ENCODE assay signal across 24 mouse cellular contexts in the genomic region with DNA sequence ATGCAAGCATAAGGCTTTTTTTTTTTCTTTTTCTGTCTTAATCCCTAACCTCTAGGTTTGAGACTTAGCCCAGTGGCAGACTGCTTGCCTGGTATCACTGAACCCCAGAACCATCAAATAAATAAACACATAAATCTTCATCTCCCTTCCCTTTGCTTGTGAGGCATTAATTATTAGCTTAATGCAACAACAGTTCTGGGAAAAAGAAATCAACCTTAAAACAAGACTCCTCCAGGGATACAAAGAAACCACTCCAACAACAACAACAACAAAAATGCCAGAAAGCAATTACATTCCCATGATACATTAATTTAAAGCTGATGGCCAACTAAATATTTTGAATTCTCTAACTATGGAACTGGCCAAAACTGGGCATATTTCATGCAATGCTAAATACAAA. TPM values are rescaled to one million over a fixed set of nuclear protein-coding genes. Genes with fewer than 3 reads are reported as not detected.
DNase-seq lines count a peak whose midpoint lies in the region; ATAC-seq and TF ChIP-seq lines count a peak whose summit lies in the region.
"Had no signal": no experiment of that assay in that cellular context is flagged by ENCODE, and none has a peak within 500 bp of the region (broad histone marks: within the 10 kb centered on the region; RNA-seq: fewer than 3 reads in every experiment).

No protein-coding gene starts in this region.

- no peak overlapping the region for H3K4me2 ChIP-seq in kidney, postnatal 0 days (ENCODE audit: low read length)
- H3K4me2 ChIP-seq in kidney, embryonic 14.5 days (replicated peaks; ENCODE audit: low read depth, low read length): no peak overlapping the region
- no peak overlapping the region for H3K4me2 ChIP-seq in hindbrain, embryonic 16.5 days (ENCODE audit: low read length)
- H3K4me2 ChIP-seq: embryonic facial prominence, embryonic 12.5 days; forebrain, embryonic 12.5 days had no signal

- H3K4me3 ChIP-seq in kidney, adult 2 months (ENCODE audit: insufficient read depth, low read depth, low read length): no peak overlapping the region
- no peak overlapping the region for H3K4me3 ChIP-seq in kidney, postnatal 0 days (replicated peaks; ENCODE audit: low read depth, low read length)
- no peak overlapping the region for H3K4me3 ChIP-seq in kidney, embryonic 14.5 days (ENCODE audit: low read length)
- no peak overlapping the region for H3K4me3 ChIP-seq in embryonic fibroblast, embryonic 13.5 days (ENCODE audit: insufficient read depth, low read length)
- no peak overlapping the region for H3K4me3 ChIP-seq in hindbrain, embryonic 16.5 days (ENCODE audit: low read length)
- H3K4me3 ChIP-seq: embryonic facial prominence, embryonic 10.5 days; embryonic facial prominence, embryonic 12.5 days; erythroblast, embryonic 14.5 days; forebrain, embryonic 10.5 days; forebrain, embryonic 12.5 days had no signal

- H3K9me3 ChIP-seq in kidney, postnatal 0 days (replicated peaks; ENCODE audit: low read length): no peaks in the 10 kb centered on the region
- H3K9me3 ChIP-seq in kidney, embryonic 14.5 days (ENCODE audit: control insufficient read depth, low read length): no peaks in the 10 kb centered on the region
- no peaks in the 10 kb centered on the region for H3K9me3 ChIP-seq in hindbrain, embryonic 16.5 days (ENCODE audit: control insufficient read depth, low read length)
- H3K9me3 ChIP-seq: forebrain, embryonic 12.5 days had no signal

- peak overlapping the region; percentile 90 for H3K27ac ChIP-seq in kidney, adult 2 months (ENCODE audit: insufficient read depth, low read depth, low read length)
- H3K27ac ChIP-seq in kidney, postnatal 0 days: peak overlapping the region; percentile 19; the same call in 1 of the 2 replicates
- no peak overlapping the region for H3K27ac ChIP-seq in kidney, embryonic 14.5 days (ENCODE audit: low read depth, low read length)
- H3K27ac ChIP-seq in embryonic fibroblast, embryonic 13.5 days (ENCODE audit: insufficient read depth, low read length): 0 out of 2 replicates have a peak overlapping the region, but pooled peaks have one; percentile 17
- H3K27ac ChIP-seq in hindbrain, embryonic 16.5 days (ENCODE audit: low read depth, low read length): no peak overlapping the region
- H3K27ac ChIP-seq: embryonic facial prominence, embryonic 10.5 days; embryonic facial prominence, embryonic 12.5 days; forebrain, embryonic 10.5 days; forebrain, embryonic 12.5 days had no signal

- H3K9ac ChIP-seq in kidney, postnatal 0 days (ENCODE audit: low read depth, low read length): no peak overlapping the region
- H3K9ac ChIP-seq in kidney, embryonic 14.5 days (ENCODE audit: low read depth, low read length): no peak overlapping the region
- H3K9ac ChIP-seq in hindbrain, embryonic 16.5 days (ENCODE audit: low read depth, low read length): no peak overlapping the region
- H3K9ac ChIP-seq: embryonic facial prominence, embryonic 12.5 days; forebrain, embryonic 12.5 days had no signal

- peak; percentile 68 for DNase-seq in kidney, adult 2 months
- DNase-seq in kidney, adult 11 months: no peak
- peak; percentile 71 for DNase-seq in kidney, postnatal 0 days (ENCODE audit: low spot score)
- DNase-seq: adrenal gland, adult 8-10 months; adrenal gland, postnatal 14 days; adrenal gland, postnatal 36 days; B cell, adult 2 months; cerebellum, adult 11-12 months; cerebellum, adult 2 months; cerebellum, adult 9-10 months; cerebellum, postnatal 10 days; cerebellum, postnatal 25 days had no signal

- H3K4me1 ChIP-seq in kidney, adult 2 months (ENCODE audit: control insufficient read depth, insufficient read depth, low read length): peaks cover 24% of the 10 kb centered on the region
- peaks cover 15% of the 10 kb centered on the region; the same call in 1 of the 2 replicates for H3K4me1 ChIP-seq in kidney, postnatal 0 days (replicated peaks; ENCODE audit: insufficient read depth, low read length)
- H3K4me1 ChIP-seq in kidney, embryonic 14.5 days (ENCODE audit: control insufficient read depth, insufficient read depth, low read length): peaks cover 5% of the 10 kb centered on the region; the same call in 1 of the 2 replicates
- H3K4me1 ChIP-seq in embryonic fibroblast, embryonic 13.5 days (ENCODE audit: control insufficient read depth, insufficient read depth, low read length): peaks cover 16% of the 10 kb centered on the region
- peaks cover 3% of the 10 kb centered on the region; the same call in 1 of the 2 replicates for H3K4me1 ChIP-seq in hindbrain, embryonic 16.5 days (ENCODE audit: control insufficient read depth, insufficient read depth, low read depth, low read length)
- H3K4me1 ChIP-seq: embryonic facial prominence, embryonic 12.5 days; forebrain, embryonic 10.5 days; forebrain, embryonic 12.5 days had no signal

- no peaks in the 10 kb centered on the region for H3K27me3 ChIP-seq in kidney, adult 2 months (replicated peaks; ENCODE audit: control insufficient read depth, insufficient read depth, low read length)
- no peaks in the 10 kb centered on the region for H3K27me3 ChIP-seq in kidney, postnatal 0 days (ENCODE audit: insufficient read depth, low read length)
- H3K27me3 ChIP-seq in kidney, embryonic 14.5 days (ENCODE audit: control insufficient read depth, insufficient read depth, low read length): no peaks in the 10 kb centered on the region
- no peaks in the 10 kb centered on the region for H3K27me3 ChIP-seq in hindbrain, embryonic 16.5 days (replicated peaks; ENCODE audit: control insufficient read depth, insufficient read depth, low read length)
- H3K27me3 ChIP-seq: embryonic facial prominence, embryonic 12.5 days; forebrain, embryonic 12.5 days; Patski had no signal

- no peak for TF ChIP-seq CTCF in kidney, adult 2 months (conservative IDR thresholded peaks at IDR 0.05; ENCODE audit: insufficient read depth, insufficient read length, low read depth, low read length)
- TF ChIP-seq CTCF in kidney, postnatal 0 days (IDR thresholded peaks at IDR 0.05; ENCODE audit: low read depth): no peak
- no peak for TF ChIP-seq CTCF in embryonic fibroblast, embryonic 13.5 days (IDR thresholded peaks at IDR 0.05; ENCODE audit: borderline replicate concordance, insufficient read depth, low read length)

- TF ChIP-seq POLR2A in kidney, adult 2 months (IDR thresholded peaks at IDR 0.05; ENCODE audit: low read depth, low read length): no peak
- TF ChIP-seq POLR2A in embryonic fibroblast, embryonic 13.5 days (IDR thresholded peaks at IDR 0.05; ENCODE audit: low read depth, low read length): no peak

- no peak for ATAC-seq in kidney, postnatal 0 days (replicated peaks; ENCODE audit: low FRiP score, low read depth)
- no peak for ATAC-seq in kidney, embryonic 14.5 days (ENCODE audit: low FRiP score, low TSS enrichment)
- ATAC-seq in hindbrain, embryonic 16.5 days: no peak
- ATAC-seq: activated CD4-positive, CD25-positive, alpha-beta regulatory T cell, adult 4 months; forebrain, embryonic 14.5 days; forebrain, embryonic 16.5 days; Patski had no signal

- H3K36me3 ChIP-seq in kidney, adult 2 months (ENCODE audit: control insufficient read depth, insufficient read depth, low read length): no peaks in the 10 kb centered on the region
- H3K36me3 ChIP-seq in kidney, postnatal 0 days (ENCODE audit: insufficient read depth, low read length): no peaks in the 10 kb centered on the region
- no peaks in the 10 kb centered on the region for H3K36me3 ChIP-seq in kidney, embryonic 14.5 days (ENCODE audit: control insufficient read depth, insufficient read depth, low read length)
- no peaks in the 10 kb centered on the region for H3K36me3 ChIP-seq in hindbrain, embryonic 16.5 days (ENCODE audit: control insufficient read depth, insufficient read depth, low read length)
- H3K36me3 ChIP-seq: embryonic facial prominence, embryonic 10.5 days; embryonic facial prominence, embryonic 12.5 days; forebrain, embryonic 12.5 days had no signal

RNA-seq across cellular contexts. Expression of gene Atxn1, which starts 28.0 kb away (rescaled TPM):
- polyA plus RNA-seq in kidney, adult 2 months (2012; rRNA removed): 15.0 and 17.9 TPM in 2 replicates
- 6.8 and 9.4 TPM in 2 replicates for polyA plus RNA-seq in kidney, postnatal 0 days (2015; fragmentation: Nextera tagmentation; extraction: Ambion mirVana)
- 3.9 and 4.0 TPM in 2 replicates for polyA plus RNA-seq in kidney, embryonic 14.5 days (2014; fragmentation: Nextera tagmentation; extraction: Ambion mirVana)
- polyA plus RNA-seq in embryonic fibroblast, embryonic 13.5 days (2011; ENCODE audit: insufficient read length, low read depth, missing spikeins): 55.8 and 59.3 TPM in 2 replicates
- polyA plus RNA-seq in hindbrain, embryonic 16.5 days (2015; fragmentation: Nextera tagmentation; extraction: Ambion mirVana): 7.5 and 8.3 TPM in 2 replicates

Comparison
In these comparisons a context has a peak if more than half of its experiments do, and no peak if none do; other contexts are left out.
1. H3K27ac ChIP-seq: peak in kidney, adult 2 months (single experiment), kidney, postnatal 0 days (single experiment) and embryonic fibroblast, embryonic 13.5 days (single experiment); none in kidney, embryonic 14.5 days (single experiment) and hindbrain, embryonic 16.5 days (single experiment).